Mouse (Mus musculus) MEL (cell line): ENCODE results near the gene Aplf. TPM values are rescaled to one million over a fixed set of nuclear protein-coding genes. Genes with fewer than 3 reads are reported as not detected.

ENCODE experiments used
- DNase-seq: peaks from one replicate; pipeline ENCODE4 v3.0.0; 2011; ENCODE audit warnings: low read depth, low spot score
- H3K27ac ChIP-seq: 2 replicates; pipeline ENCODE4 v1.5.1; 2012; ENCODE audit warnings: low read depth, mild to moderate bottlenecking, control low read depth, low read length, moderate library complexity; ENCODE audit not compliant: control insufficient read depth
- H3K27me3 ChIP-seq, 2 experiments: fragments of 150-350 bp in 1 of 2; sonication (generic) in 1 of 2; 2 replicates each; pipeline ENCODE4 v1.6.1; 2012; ENCODE audit warnings: low read length in 2 of 2, mild to moderate bottlenecking in 2 of 2, improper control_type of control experiment in 1 of 2, moderate library complexity in 1 of 2; ENCODE audit not compliant: insufficient read depth in 2 of 2, control insufficient read depth in 1 of 2
- H3K36me3 ChIP-seq, 2 experiments: 2 replicates each; pipeline ENCODE4 v1.6.1; 2012 to 2014; ENCODE audit warnings: low read length in 2 of 2, improper control_type of control experiment in 1 of 2, inconsistent platforms in 1 of 2, mild to moderate bottlenecking in 1 of 2; ENCODE audit not compliant: insufficient read depth in 2 of 2, control insufficient read depth in 1 of 2
- H3K4me1 ChIP-seq, 2 experiments: fragments of 150-350 bp in 1 of 2; sonication (generic) in 1 of 2; 2 replicates each; pipeline ENCODE4 v1.6.1; 2012; ENCODE audit warnings: low read length in 2 of 2, improper control_type of control experiment in 1 of 2, mild to moderate bottlenecking in 1 of 2; ENCODE audit not compliant: insufficient read depth in 2 of 2, control insufficient read depth in 1 of 2
- H3K4me3 ChIP-seq, 2 experiments: fragments of 150-350 bp in 1 of 2; sonication (generic) in 1 of 2; 2 replicates each; pipeline ENCODE4 v1.5.1; 2012; ENCODE audit warnings: low read depth in 2 of 2, low read length in 2 of 2, mild to moderate bottlenecking in 2 of 2, moderate library complexity in 2 of 2, control low read depth in 1 of 2, improper control_type of control experiment in 1 of 2; ENCODE audit not compliant: control insufficient read depth in 1 of 2, insufficient read depth in 1 of 2
- H3K79me2 ChIP-seq: 2 replicates; pipeline ENCODE4 v1.6.1; 2012; ENCODE audit warnings: mild to moderate bottlenecking, low read length, moderate library complexity; ENCODE audit not compliant: control insufficient read depth, poor library complexity, insufficient read depth
- H3K9ac ChIP-seq: 2 replicates; pipeline ENCODE4 v1.6.1; 2012; ENCODE audit warnings: low read depth, mild to moderate bottlenecking, control low read depth, low read length, moderate library complexity; ENCODE audit not compliant: control insufficient read depth, poor library complexity, severe bottlenecking
- H3K9me3 ChIP-seq: fragments of 150-350 bp; sonication (generic); replicated peaks from 2 replicates; pipeline ENCODE4 v1.6.1; 2012; ENCODE audit warnings: mild to moderate bottlenecking, low read length, improper control_type of control experiment, moderate library complexity; ENCODE audit not compliant: insufficient read depth
- BHLHE40 ChIP-seq: IDR thresholded peaks from 2 replicates; pipeline ENCODE4 v1.6.1; 2012; ENCODE audit warnings: low read depth, mild to moderate bottlenecking, inconsistent platforms, low read length, improper control_type of control experiment, borderline replicate concordance
- CHD2 ChIP-seq: IDR thresholded peaks from 2 replicates; pipeline ENCODE4 v1.6.1; 2011; ENCODE audit warnings: low read length, improper control_type of control experiment
- CTCF ChIP-seq, 3 experiments: IDR thresholded peaks in 2 of 3; conservative IDR thresholded peaks in 1 of 3; 2 replicates each; pipeline ENCODE4 v1.5.1; 2011 to 2012; ENCODE audit warnings: low read length in 3 of 3, low read depth in 2 of 3, mild to moderate bottlenecking in 2 of 3, improper control_type of control experiment in 1 of 3, inconsistent platforms in 1 of 3, mixed read lengths in 1 of 3, moderate library complexity in 1 of 3; ENCODE audit not compliant: control insufficient read depth in 1 of 3, insufficient read depth in 1 of 3, poor library complexity in 1 of 3, severe bottlenecking in 1 of 3
- ELF1 ChIP-seq: IDR thresholded peaks from 2 replicates; pipeline ENCODE4 v1.6.1; 2014; ENCODE audit warnings: low read depth, mild to moderate bottlenecking, inconsistent platforms, low read length, improper control_type of control experiment, moderate library complexity
- EP300 ChIP-seq, 2 experiments: IDR thresholded peaks; 2 replicates each; pipeline ENCODE4 v1.6.1; 2011; ENCODE audit warnings: improper control_type of control experiment in 2 of 2, low read length in 2 of 2, low read depth in 1 of 2, mild to moderate bottlenecking in 1 of 2
- ETS1 ChIP-seq: IDR thresholded peaks from 2 replicates; pipeline ENCODE4 v1.6.1; 2012; ENCODE audit warnings: low read depth, mild to moderate bottlenecking, inconsistent platforms, low read length, improper control_type of control experiment, moderate library complexity
- GATA1 ChIP-seq: IDR thresholded peaks from 2 replicates; pipeline ENCODE4 v1.6.1; 2011; ENCODE audit warnings: low read depth, low read length, improper control_type of control experiment
- JUND ChIP-seq: IDR thresholded peaks from 2 replicates; pipeline ENCODE4 v1.6.1; 2011; ENCODE audit warnings: low read depth, mild to moderate bottlenecking, improper control_type of control experiment, low read length
- MAFK ChIP-seq: IDR thresholded peaks from 2 replicates; pipeline ENCODE4 v1.6.1; 2011; ENCODE audit warnings: low read depth, mild to moderate bottlenecking, low read length, improper control_type of control experiment, borderline replicate concordance
- MAZ ChIP-seq: IDR thresholded peaks from 2 replicates; pipeline ENCODE4 v1.6.1; 2012; ENCODE audit warnings: low read depth, mild to moderate bottlenecking, inconsistent platforms, low read length, improper control_type of control experiment
- MEF2A ChIP-seq: IDR thresholded peaks from 2 replicates; pipeline ENCODE4 v1.6.1; 2014; ENCODE audit warnings: low read depth, mild to moderate bottlenecking, inconsistent platforms, low read length, improper control_type of control experiment; ENCODE audit not compliant: poor library complexity, insufficient replicate concordance, severe bottlenecking; ENCODE audit errors: extremely low read depth
- MXI1 ChIP-seq: IDR thresholded peaks from 2 replicates; pipeline ENCODE4 v1.6.1; 2011; ENCODE audit warnings: mild to moderate bottlenecking, low read depth, low read length, improper control_type of control experiment
- MYB ChIP-seq: IDR thresholded peaks from 2 replicates; pipeline ENCODE4 v1.6.1; 2011; ENCODE audit warnings: mild to moderate bottlenecking, low read depth, low read length, improper control_type of control experiment
- MYC ChIP-seq: IDR thresholded peaks from 2 replicates; pipeline ENCODE4 v1.6.1; 2011; ENCODE audit warnings: low read depth, mild to moderate bottlenecking, low read length, improper control_type of control experiment, moderate library complexity
- POLR2A ChIP-seq, 2 experiments: IDR thresholded peaks; 2 replicates each; pipeline ENCODE4 v1.6.1; 2011 to 2012; ENCODE audit warnings: low read length in 2 of 2, mild to moderate bottlenecking in 2 of 2, control low read depth in 1 of 2, improper control_type of control experiment in 1 of 2, low read depth in 1 of 2, moderate library complexity in 1 of 2; ENCODE audit not compliant: control insufficient read depth in 1 of 2, insufficient read depth in 1 of 2, poor library complexity in 1 of 2
- POLR2AphosphoS2 ChIP-seq: IDR thresholded peaks from 2 replicates; pipeline ENCODE4 v1.6.1; 2011; ENCODE audit warnings: low read length, improper control_type of control experiment
- RCOR1 ChIP-seq: IDR thresholded peaks from 2 replicates; pipeline ENCODE4 v1.6.1; 2012; ENCODE audit warnings: low read depth, mild to moderate bottlenecking, inconsistent platforms, low read length, improper control_type of control experiment
- SIN3A ChIP-seq: IDR thresholded peaks from 2 replicates; pipeline ENCODE4 v1.6.1; 2012; ENCODE audit warnings: low read length, improper control_type of control experiment, inconsistent platforms
- SMC3 ChIP-seq: IDR thresholded peaks from 2 replicates; pipeline ENCODE4 v1.6.1; 2011; ENCODE audit warnings: low read depth, low read length, improper control_type of control experiment
- TAL1 ChIP-seq: IDR thresholded peaks from 2 replicates; pipeline ENCODE4 v1.6.1; 2012; ENCODE audit warnings: mild to moderate bottlenecking, inconsistent platforms, low read length, moderate library complexity, mixed read lengths
- TBP ChIP-seq: IDR thresholded peaks from 2 replicates; pipeline ENCODE4 v1.8.0; 2011; ENCODE audit warnings: low read depth, low read length, improper control_type of control experiment
- TCF12 ChIP-seq: IDR thresholded peaks from 2 replicates; pipeline ENCODE4 v1.6.1; 2014; ENCODE audit warnings: low read depth, mild to moderate bottlenecking, inconsistent platforms, low read length, improper control_type of control experiment, moderate library complexity
- USF1 ChIP-seq: IDR thresholded peaks from 2 replicates; pipeline ENCODE4 v1.6.1; 2014; ENCODE audit warnings: low read depth, mild to moderate bottlenecking, inconsistent platforms, low read length, improper control_type of control experiment, moderate library complexity
- ZC3H11A ChIP-seq: IDR thresholded peaks from 2 replicates; pipeline ENCODE4 v1.6.1; 2012; ENCODE audit warnings: low read depth, mild to moderate bottlenecking, inconsistent platforms, low read length, improper control_type of control experiment
- ZMIZ1 ChIP-seq: IDR thresholded peaks from 2 replicates; pipeline ENCODE4 v1.6.1; 2012; ENCODE audit warnings: low read depth, mild to moderate bottlenecking, inconsistent platforms, low read length, improper control_type of control experiment, moderate library complexity
- ZNF384 ChIP-seq: IDR thresholded peaks from 2 replicates; pipeline ENCODE4 v1.6.1; 2012; ENCODE audit warnings: low read depth, mild to moderate bottlenecking, inconsistent platforms, low read length, improper control_type of control experiment
- polyA plus RNA-seq, 2 experiments: library from polyadenylated mRNA; stranded (reverse) in 1 of 2; unstranded in 1 of 2; fragments of >175 nt in 1 of 2; fragments of >200 nt in 1 of 2; gene quantifications; 2 replicates each; pipeline versions ENCODE4 v1.2.1 to v1.2.4; 2012; ENCODE audit warnings: low replicate concordance in 2 of 2, low read depth in 1 of 2; ENCODE audit not compliant: insufficient read length in 2 of 2, insufficient read depth in 1 of 2, missing spikeins in 1 of 2
- total RNA-seq: library from RNA; depleted of rRNA; stranded (reverse); fragments of 300-350 nt; gene quantifications from 2 replicates; pipeline ENCODE4 v1.2.3, GENCODE M21; 2012

Gene Aplf
- total and polyA plus RNA-seq, 3 experiments: 12.6 to 20.3 TPM; not detected in 1

DNA sequence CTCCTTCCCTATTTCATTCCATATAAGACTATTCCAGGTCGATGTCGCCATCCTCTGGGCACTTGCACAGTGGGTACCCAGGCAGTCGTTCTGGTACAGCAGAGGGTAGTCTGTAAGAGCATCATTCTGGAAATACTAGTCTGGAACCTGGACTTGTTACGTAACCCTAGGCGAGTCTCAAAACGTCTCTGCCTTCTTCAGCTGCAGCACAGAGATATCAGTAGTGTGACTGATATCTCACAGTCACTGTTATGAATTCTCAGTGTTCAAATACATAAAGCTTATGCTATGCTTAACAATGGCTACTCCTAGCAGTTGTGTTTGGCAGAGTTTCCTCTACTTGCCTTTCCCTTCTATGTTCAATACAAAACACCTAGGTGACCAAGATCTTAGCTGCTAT, 9.8 kb downstream of the Aplf start:
- no peaks in the 10 kb centered on the region for H3K9me3 ChIP-seq
- peaks cover 2% of the 10 kb centered on the region; the same call in 1 of the 2 replicates for H3K79me2 ChIP-seq
- peak; percentile 88 for DNase-seq
- no peaks in the 10 kb centered on the region for H3K27me3 ChIP-seq
- H3K4me1 ChIP-seq: peaks cover 24 to 42% of the 10 kb centered on the region in 2 experiments
- H3K36me3 ChIP-seq: peaks cover 3 to 56% of the 10 kb centered on the region in 2 experiments
- peak overlapping the region; percentile 81 for H3K27ac ChIP-seq
- peak overlapping the region; percentile 1 to 9; a peak in 2 of 4 replicates for H3K4me3 ChIP-seq
- peak; percentile 92 for TF ChIP-seq TCF12
- TF ChIP-seq POLR2AphosphoS2: no peak
- TF ChIP-seq MAFK: no peak
- peak; percentile 74 for TF ChIP-seq BHLHE40
- TF ChIP-seq SMC3: no peak; the same call in 1 of the 2 replicates
- peak; percentile 66 for TF ChIP-seq RCOR1
- peak; percentile 93 for TF ChIP-seq GATA1
- no peak for TF ChIP-seq ELF1
- peak; percentile 43; the same call in 1 of the 2 replicates for TF ChIP-seq TBP
- no peak; the same call in 1 of the 2 replicates for TF ChIP-seq MYC
- TF ChIP-seq CHD2: no peak
- peak; percentile 47; the same call in 1 of the 2 replicates for TF ChIP-seq MYB
- TF ChIP-seq MXI1: 0 out of 2 replicates have a peak, but pooled peaks have one; percentile 25
- 0 out of 2 replicates have a peak, but pooled peaks have one; percentile 5 for TF ChIP-seq ZNF384
- TF ChIP-seq MAZ: 0 out of 2 replicates have a peak, but pooled peaks have one; percentile 33
- peak; percentile 38; the same call in 1 of the 2 replicates for TF ChIP-seq ZMIZ1
- peak; percentile 59 for TF ChIP-seq SIN3A
- TF ChIP-seq TAL1: peak; percentile 93
- peak; percentile 84 to 91 for TF ChIP-seq EP300 (IDR thresholded peaks at IDR 0.05; ENCODE audit: low read depth in 1 of 2, low read length in 2 of 2)
- TF ChIP-seq MEF2A: peak; percentile 16; the same call in 1 of the 2 replicates
- TF ChIP-seq POLR2A (IDR thresholded peaks at IDR 0.05; ENCODE audit: control insufficient read depth in 1 of 2, insufficient read depth in 1 of 2, low read depth in 1 of 2, low read length in 2 of 2, poor library complexity in 1 of 2): peak in 1 of 2 experiments; percentile 38; a peak in 1 of 4 replicates
- TF ChIP-seq CTCF (IDR thresholded peaks at IDR 0.05 in 2 of 3, conservative IDR thresholded peaks at IDR 0.05 in 1 of 3; ENCODE audit: control insufficient read depth in 1 of 3, insufficient read depth in 1 of 3, low read depth in 2 of 3, low read length in 3 of 3, poor library complexity in 1 of 3, severe bottlenecking in 1 of 3): no peak
- no peak for TF ChIP-seq USF1
- TF ChIP-seq JUND: no peak
- TF ChIP-seq ZC3H11A: no peak
- TF ChIP-seq ETS1: peak; percentile 97
- peak overlapping the region; percentile 16; the same call in 1 of the 2 replicates for H3K9ac ChIP-seq
